Mouse (Mus musculus): ENCODE results near the gene Msi1. TPM values are rescaled to one million over a fixed set of nuclear protein-coding genes. Genes with fewer than 3 reads are reported as not detected.
"Not testable (repeated sequence)": the region's sequence is repeated elsewhere in the genome, so short reads cannot be mapped to it uniquely, and the experiment has no call there.

Gene Msi1
- total and polyA plus RNA-seq, 2 experiments from 2014 or later, result 1.1 to 5.6 TPM

DNA sequence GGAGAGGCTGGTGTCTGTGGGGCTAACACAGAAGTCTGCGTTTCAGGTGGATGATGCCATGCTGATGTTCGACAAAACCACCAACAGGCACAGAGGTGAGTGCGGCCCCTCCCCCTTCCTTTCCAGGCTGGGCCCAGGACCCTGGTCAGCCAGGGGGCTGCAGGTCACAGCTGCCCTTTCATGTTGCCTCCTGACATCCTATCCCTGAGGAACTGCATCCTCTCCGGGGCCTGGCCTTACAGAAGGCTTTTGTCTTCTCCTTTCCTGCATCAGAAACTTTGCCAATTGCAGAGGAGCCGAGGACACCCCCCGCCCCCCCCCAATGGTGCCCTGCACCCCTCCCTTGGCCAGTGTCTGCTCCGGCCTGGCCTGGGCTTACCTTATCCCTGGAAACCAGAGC is 9.3 kb downstream of the Msi1 start:
- H3K9me3 ChIP-seq (replicated peaks; ENCODE audit: control insufficient read depth, low read length), result no peaks in the 10 kb centered on the region
- H3K4me2 ChIP-seq (ENCODE audit: low read depth, low read length), result no peak overlapping the region
- peaks cover 9% of the 10 kb centered on the region; the same call in 1 of the 2 replicates for H3K4me1 ChIP-seq (ENCODE audit: control insufficient read depth, insufficient read depth)
- WGBS, result 72% methylated on average over 7 of the region's 7 CpGs
- H3K36me3 ChIP-seq (replicated peaks; ENCODE audit: control insufficient read depth, insufficient read depth, low read length), result no peaks in the 10 kb centered on the region
- DNase-seq (ENCODE audit: low spot score), result no peak
- TF ChIP-seq EP300 (IDR thresholded peaks at IDR 0.05; ENCODE audit: low read depth) (no peak), CTCF (IDR thresholded peaks at IDR 0.05; ENCODE audit: low read depth) (no peak)
- H3K27me3 ChIP-seq (ENCODE audit: control insufficient read depth, insufficient read depth, low read length), result no peaks in the 10 kb centered on the region; the same call in 1 of the 2 replicates
- no peak overlapping the region for H3K9ac ChIP-seq (replicated peaks; ENCODE audit: low read depth, low read length)
- H3K4me3 ChIP-seq (ENCODE audit: low read depth, low read length), result no peak overlapping the region
- ATAC-seq (ENCODE audit: insufficient read depth, low read depth), result no peak
- no peak overlapping the region for H3K27ac ChIP-seq (ENCODE audit: low read depth)

DNA sequence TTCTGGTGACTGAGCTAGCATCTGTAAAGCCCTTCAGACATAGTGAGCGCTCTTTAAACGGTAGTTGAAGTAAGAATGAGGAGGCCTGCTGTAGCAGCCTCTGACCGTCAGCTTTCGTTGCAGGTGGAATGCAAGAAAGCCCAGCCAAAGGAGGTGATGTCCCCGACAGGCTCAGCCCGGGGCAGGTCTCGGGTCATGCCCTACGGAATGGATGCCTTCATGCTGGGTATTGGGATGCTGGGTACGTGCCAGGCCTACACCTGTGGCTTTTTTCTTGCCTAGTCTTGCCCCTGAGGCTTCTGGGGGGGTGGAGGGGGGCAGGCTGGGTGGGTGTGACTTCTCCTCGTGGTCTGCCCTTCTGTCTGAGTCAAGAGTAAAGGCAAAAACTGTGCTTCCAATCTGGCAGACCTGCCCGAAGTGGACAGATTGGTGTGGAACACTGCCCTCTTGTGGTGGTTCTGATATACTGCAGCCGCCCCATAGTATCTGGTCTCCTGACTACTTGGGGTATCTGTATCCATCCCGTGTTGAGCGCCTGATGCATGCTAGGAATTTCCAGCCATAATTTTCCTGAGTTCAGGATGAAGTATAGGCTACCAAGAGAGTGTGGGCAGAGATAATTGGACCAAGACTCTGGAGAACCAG is 11.9 kb downstream of the Msi1 start:
- Histone ChIP-seq H3K4me2 (ENCODE audit: low read depth, low read length) (no peak overlapping the region), H3K9ac (replicated peaks; ENCODE audit: low read depth, low read length) (no peak overlapping the region), H3K4me3 (ENCODE audit: low read depth, low read length) (no peak overlapping the region), H3K4me1 (ENCODE audit: control insufficient read depth, insufficient read depth) (0 out of 2 replicates have a peak, but pooled peaks cover 5% of the 10 kb centered on the region), H3K27ac (ENCODE audit: low read depth) (no peak overlapping the region), H3K27me3 (ENCODE audit: control insufficient read depth, insufficient read depth, low read length) (no peaks in the 10 kb centered on the region), H3K36me3 (replicated peaks; ENCODE audit: control insufficient read depth, insufficient read depth, low read length) (no peaks in the 10 kb centered on the region), H3K9me3 (replicated peaks; ENCODE audit: control insufficient read depth, low read length) (no peaks in the 10 kb centered on the region)
- 37% methylated on average over 14 of the region's 14 CpGs for WGBS
- peak; percentile 87 for TF ChIP-seq CTCF (IDR thresholded peaks at IDR 0.05; ENCODE audit: low read depth)
- no peak for TF ChIP-seq EP300 (IDR thresholded peaks at IDR 0.05; ENCODE audit: low read depth)
- DNase-seq (ENCODE audit: low spot score) (peak; percentile 69), ATAC-seq (ENCODE audit: insufficient read depth, low read depth) (peak; percentile 67; the same call in 1 of the 2 replicates)

GRCm38 (mm10) chr5:115442663-115443062 is 13.3 kb downstream of the Msi1 start:
- TF ChIP-seq CTCF (IDR thresholded peaks at IDR 0.05; ENCODE audit: low read depth), result peak; percentile 55
- 75% methylated on average over 5 of the region's 5 CpGs for WGBS
- H3K9me3 ChIP-seq (replicated peaks; ENCODE audit: control insufficient read depth, low read length); H3K4me2 ChIP-seq (ENCODE audit: low read depth, low read length); ATAC-seq (ENCODE audit: insufficient read depth, low read depth); H3K4me1 ChIP-seq (ENCODE audit: control insufficient read depth, insufficient read depth); H3K27me3 ChIP-seq (ENCODE audit: control insufficient read depth, insufficient read depth, low read length); H3K9ac ChIP-seq (replicated peaks; ENCODE audit: low read depth, low read length); H3K27ac ChIP-seq (ENCODE audit: low read depth); H3K4me3 ChIP-seq (ENCODE audit: low read depth, low read length); DNase-seq (ENCODE audit: low spot score); H3K36me3 ChIP-seq (replicated peaks; ENCODE audit: control insufficient read depth, insufficient read depth, low read length): not testable (repeated sequence)

GRCm38 (mm10) chr5:115444130-115444529 is 14.7 kb downstream of the Msi1 start:
- ATAC-seq (ENCODE audit: insufficient read depth, low read depth) (no peak), DNase-seq (ENCODE audit: low spot score) (no peak)
- Histone ChIP-seq H3K4me2 (ENCODE audit: low read depth, low read length) (no peak overlapping the region), H3K9ac (replicated peaks; ENCODE audit: low read depth, low read length) (no peak overlapping the region), H3K4me3 (ENCODE audit: low read depth, low read length) (no peak overlapping the region), H3K27me3 (ENCODE audit: control insufficient read depth, insufficient read depth, low read length) (no peaks in the 10 kb centered on the region), H3K9me3 (replicated peaks; ENCODE audit: control insufficient read depth, low read length) (no peaks in the 10 kb centered on the region), H3K27ac (ENCODE audit: low read depth) (no peak overlapping the region), H3K4me1 (ENCODE audit: control insufficient read depth, insufficient read depth) (no peaks in the 10 kb centered on the region), H3K36me3 (replicated peaks; ENCODE audit: control insufficient read depth, insufficient read depth, low read length) (no peaks in the 10 kb centered on the region)
- 90% methylated on average over 11 of the region's 11 CpGs for WGBS
- TF ChIP-seq CTCF (IDR thresholded peaks at IDR 0.05; ENCODE audit: low read depth) (no peak), EP300 (IDR thresholded peaks at IDR 0.05; ENCODE audit: low read depth) (no peak)

- no peak overlapping the region for H3K4me3 ChIP-seq (ENCODE audit: low read depth, low read length)
- TF ChIP-seq EP300 (IDR thresholded peaks at IDR 0.05; ENCODE audit: low read depth) (no peak), CTCF (IDR thresholded peaks at IDR 0.05; ENCODE audit: low read depth) (no peak)
- no peaks in the 10 kb centered on the region for H3K9me3 ChIP-seq (replicated peaks; ENCODE audit: control insufficient read depth, low read length)
- DNase-seq (ENCODE audit: low spot score), result no peak
- no peaks in the 10 kb centered on the region for H3K27me3 ChIP-seq (ENCODE audit: control insufficient read depth, insufficient read depth, low read length)
- H3K4me2 ChIP-seq (ENCODE audit: low read depth, low read length), result no peak overlapping the region
- no peaks in the 10 kb centered on the region for H3K36me3 ChIP-seq (replicated peaks; ENCODE audit: control insufficient read depth, insufficient read depth, low read length)
- 79% methylated on average over 17 of the region's 17 CpGs for WGBS
- H3K9ac ChIP-seq (replicated peaks; ENCODE audit: low read depth, low read length), result no peak overlapping the region
- H3K27ac ChIP-seq (ENCODE audit: low read depth), result no peak overlapping the region
- peaks cover 8% of the 10 kb centered on the region; the same call in 1 of the 2 replicates for H3K4me1 ChIP-seq (ENCODE audit: control insufficient read depth, insufficient read depth)
- ATAC-seq (ENCODE audit: insufficient read depth, low read depth), result no peak
Measured at GRCm38 (mm10) chr5:115447108-115447507, 17.7 kb downstream of the Msi1 start.

- WGBS, result 85% methylated on average over 3 of the region's 3 CpGs
- Histone ChIP-seq H3K27me3 (ENCODE audit: control insufficient read depth, insufficient read depth, low read length) (no peaks in the 10 kb centered on the region), H3K27ac (ENCODE audit: low read depth) (no peak overlapping the region), H3K4me2 (ENCODE audit: low read depth, low read length) (no peak overlapping the region), H3K4me1 (ENCODE audit: control insufficient read depth, insufficient read depth) (peaks cover 8% of the 10 kb centered on the region; the same call in 1 of the 2 replicates), H3K36me3 (replicated peaks; ENCODE audit: control insufficient read depth, insufficient read depth, low read length) (no peaks in the 10 kb centered on the region), H3K4me3 (ENCODE audit: low read depth, low read length) (no peak overlapping the region), H3K9me3 (replicated peaks; ENCODE audit: control insufficient read depth, low read length) (no peaks in the 10 kb centered on the region), H3K9ac (replicated peaks; ENCODE audit: low read depth, low read length) (no peak overlapping the region)
- ATAC-seq (ENCODE audit: insufficient read depth, low read depth) (no peak), DNase-seq (ENCODE audit: low spot score) (no peak)
- no peak for TF ChIP-seq EP300 (IDR thresholded peaks at IDR 0.05; ENCODE audit: low read depth)
- no peak for TF ChIP-seq CTCF (IDR thresholded peaks at IDR 0.05; ENCODE audit: low read depth)
Measured at GRCm38 (mm10) chr5:115449247-115449646, 19.8 kb downstream of the Msi1 start.
